Mouse (Mus musculus) neural tube, embryonic 11.5 days (tissue): ENCODE results near the gene Mrpl57. TPM values are rescaled to one million over a fixed set of nuclear protein-coding genes. Genes with fewer than 3 reads are reported as not detected.

Experiments
- ATAC-seq: fragments of 200-750 bp; cut with Nextera tagmentation; 2 replicates; pipeline ENCODE4 v1.8.0; 2017; ENCODE audit warnings: moderate number of reproducible peaks, mild to moderate bottlenecking, moderate TSS enrichment, moderate library complexity; ENCODE audit not compliant: insufficient read depth, low FRiP score, low TSS enrichment
- DNase-seq: peaks from one replicate; pipeline ENCODE4 v3.0.0-alpha.2; 2015; ENCODE audit warnings: low spot score
- H3K27ac ChIP-seq: fragments of 300-500 bp; sonication (generic); 2 replicates; pipeline ENCODE4 v1.5.1; 2014; ENCODE audit warnings: low read depth, mild to moderate bottlenecking, low read length
- H3K27me3 ChIP-seq: fragments of 300-500 bp; sonication (generic); 2 replicates; pipeline ENCODE4 v1.6.1; 2014; ENCODE audit warnings: mild to moderate bottlenecking, low read length, mixed read lengths; ENCODE audit not compliant: control insufficient read depth, insufficient read depth
- H3K36me3 ChIP-seq: fragments of 300-500 bp; sonication (generic); 2 replicates; pipeline ENCODE4 v1.6.1; 2014; ENCODE audit warnings: mild to moderate bottlenecking, low read length, moderate library complexity, mixed read lengths; ENCODE audit not compliant: control insufficient read depth, insufficient read depth
- H3K4me1 ChIP-seq: fragments of 300-500 bp; sonication (generic); 2 replicates; pipeline ENCODE4 v1.6.1; 2014; ENCODE audit warnings: low read length, mixed read lengths; ENCODE audit not compliant: control insufficient read depth, insufficient read depth
- H3K4me2 ChIP-seq: fragments of 300-500 bp; sonication (generic); 2 replicates; pipeline ENCODE4 v1.6.1; 2014; ENCODE audit warnings: low read depth, mild to moderate bottlenecking, moderate library complexity
- H3K4me3 ChIP-seq: fragments of 300-500 bp; sonication (generic); 2 replicates; pipeline ENCODE4 v1.5.1; 2014; ENCODE audit warnings: low read depth, low read length
- H3K9ac ChIP-seq: fragments of 300-500 bp; sonication (generic); 2 replicates; pipeline ENCODE4 v1.6.1; 2014; ENCODE audit warnings: mild to moderate bottlenecking, low read length
- H3K9me3 ChIP-seq: fragments of 300-500 bp; sonication (generic); 2 replicates; pipeline ENCODE4 v1.6.1; 2016; ENCODE audit warnings: low read length; ENCODE audit not compliant: control insufficient read depth
- WGBS: fragments of 180-500 bp; shearing (Covaris S2); extraction: QIAGEN DNeasy Blood & Tissue Kit; methylation state at CpG from one replicate; pipeline ENCODE4 v1.1.7; 2014; 5-methylcytosine and 5-hydroxymethylcytosine counted together
- microRNA-seq: library from miRNA; unstranded; fragments of <30 nt; microRNA quantifications from one replicate; pipeline ENCODE4, GENCODE M21; 2016
- polyA plus RNA-seq: library from polyadenylated mRNA; unstranded; fragments of >200 nt; fragmentation: Nextera tagmentation; extraction: Ambion mirVana; gene quantifications from 2 replicates; pipeline ENCODE4 v1.2.1, GENCODE M21; 2014

Gene Mrpl57
- polyA plus RNA-seq, 1 experiment from 2014 or later, result 134 TPM

DNA sequence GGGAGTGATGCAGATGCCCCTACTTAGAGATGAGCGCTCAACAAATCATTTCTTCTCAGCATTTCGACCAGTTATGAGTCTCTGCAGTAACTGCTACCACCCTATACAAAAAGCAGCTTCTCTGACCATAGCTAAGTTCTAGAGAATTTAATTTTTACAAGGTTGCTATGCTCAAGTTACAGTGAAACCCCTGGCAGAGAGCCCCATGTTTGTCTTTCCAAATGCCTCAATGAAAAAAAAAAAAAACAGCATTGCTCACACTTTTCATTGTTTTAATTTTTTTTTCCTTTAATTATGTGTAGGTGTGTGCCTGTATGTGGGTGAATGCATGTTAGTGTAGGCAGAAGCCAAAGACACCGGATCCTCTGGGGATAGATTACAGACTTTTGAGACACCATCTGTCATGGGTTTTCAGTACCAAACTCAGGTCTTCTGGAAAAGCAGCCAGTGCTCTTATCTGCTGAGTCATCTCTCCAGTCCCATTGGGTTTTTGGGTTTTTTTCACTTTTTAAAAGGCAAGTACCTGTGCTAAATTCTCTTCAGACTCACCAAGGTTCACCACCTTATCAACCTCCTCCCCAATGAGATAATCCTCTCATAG is 40.7 kb downstream of the Mrpl57 start:
- WGBS, result 94% methylated on average over 3 of the region's 3 CpGs
- no peak for ATAC-seq

DNA sequence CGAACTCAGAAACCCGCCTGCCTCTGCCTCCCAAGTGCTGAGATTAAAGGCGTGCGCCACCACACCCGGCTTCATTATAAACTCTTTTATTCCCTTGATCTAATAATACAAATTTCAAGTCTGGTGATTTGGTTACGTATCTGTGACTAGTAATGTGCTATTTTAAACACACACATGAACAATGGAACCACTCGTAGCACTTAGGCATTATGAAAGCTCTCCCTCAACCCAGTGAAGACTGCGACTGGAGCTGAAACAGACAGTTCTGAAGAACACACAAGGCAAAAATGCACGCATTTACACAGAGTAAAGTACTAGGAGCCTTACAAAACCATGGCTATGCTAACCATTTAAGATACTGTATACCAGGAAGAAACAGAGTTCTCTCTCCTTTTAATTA is 51.9 kb downstream of the Mrpl57 start:
- H3K4me2 ChIP-seq, result no peak overlapping the region
- WGBS, result 96% methylated on average over 9 of the region's 9 CpGs
- H3K4me3 ChIP-seq, result no peak overlapping the region
- no peaks in the 10 kb centered on the region for H3K9me3 ChIP-seq
- H3K4me1 ChIP-seq, result no peaks in the 10 kb centered on the region
- no peaks in the 10 kb centered on the region for H3K36me3 ChIP-seq
- no peak overlapping the region for H3K9ac ChIP-seq
- no peak for DNase-seq
- ATAC-seq, result no peak
- H3K27ac ChIP-seq, result no peak overlapping the region
- H3K27me3 ChIP-seq, result no peaks in the 10 kb centered on the region

More for the DNA sequence above, 40.7 kb downstream of the Mrpl57 start:
- DNase-seq, result no peak
- no peak overlapping the region for H3K4me3 ChIP-seq
- no peaks in the 10 kb centered on the region for H3K4me1 ChIP-seq
- H3K27me3 ChIP-seq, result no peaks in the 10 kb centered on the region
- H3K36me3 ChIP-seq, result peaks cover 3% of the 10 kb centered on the region; the same call in 1 of the 2 replicates
- H3K4me2 ChIP-seq, result no peak overlapping the region
- no peak overlapping the region for H3K9ac ChIP-seq
- no peaks in the 10 kb centered on the region for H3K9me3 ChIP-seq
- H3K27ac ChIP-seq, result no peak overlapping the region

Small RNA genes within 50 kb of the gene (microRNA-seq; reads per million reads assigned to microRNA genes)
- not detected for gene Mir3077

Other genes with a start within 250 kb of the Mrpl57 start
- 34.5 and 35.1 TPM in 2 replicates for gene Xpo4, start 160.8 kb upstream of the Mrpl57 start, polyA plus RNA-seq
- gene Gm49361, start 80.1 kb upstream of the Mrpl57 start, polyA plus RNA-seq, result not detected in 2 replicates
- 17.5 and 18.0 TPM in 2 replicates for gene Lats2, start 67.8 kb upstream of the Mrpl57 start, polyA plus RNA-seq
- gene Sap18, start 28.1 kb upstream of the Mrpl57 start, polyA plus RNA-seq, result 24.1 and 35.0 TPM in 2 replicates
- 36.0 and 39.3 TPM in 2 replicates for gene Ska3, start within 50 bp of the Mrpl57 start, polyA plus RNA-seq
- 50.7 and 58.0 TPM in 2 replicates for gene Zdhhc20, start 64.0 kb downstream of the Mrpl57 start, polyA plus RNA-seq
- 54.4 and 59.9 TPM in 2 replicates for gene Micu2, start 173.0 kb downstream of the Mrpl57 start, polyA plus RNA-seq
- gene Fgf9, start 244.3 kb downstream of the Mrpl57 start, polyA plus RNA-seq, result 6.5 and 7.3 TPM in 2 replicates